Mouse (Mus musculus) B cell, adult 67 days (primary cell): Measurements from ENCODE around the gene Sumo3. TPM values are rescaled to one million over a fixed set of nuclear protein-coding genes. Genes with fewer than 3 reads are reported as not detected.

ENCODE experiments used
- total RNA-seq, 2 experiments: library from RNA; stranded (reverse); gene quantifications; 4 replicates each; pipeline ENCODE4 v1.2.4; 2023

The Sumo3 gene
- 10 to 100 TPM; 54.1 to 62.0 TPM for total RNA-seq

GRCm38 (mm10) chr10:77605908-77606826, at the start of gene Sumo3, which contains the start of gene Gm49325:
TSS of gene Sumo3 (plus strand) at chr10:77606097.
TSS of gene Gm49325 (plus strand) at chr10:77606197.

GRCm38 (mm10) chr10:77581408-77582284, 24.3 kb upstream of the Sumo3 start, which contains the start of gene Pttg1ip:
TSS of gene Pttg1ip (plus strand) at chr10:77581720.

GRCm38 (mm10) chr10:77622055-77622988, 16.4 kb downstream of the Sumo3 start, which contains the start of gene Ube2g2:
TSS of gene Ube2g2 (plus strand) at chr10:77622275.

Other genes with a start within 250 kb of the Sumo3 start
- 1 to 10 TPM; 2.1 to 2.6 TPM for gene Adarb1, start 187.8 kb upstream of the Sumo3 start, total RNA-seq
- 10 to 100 TPM; 25.9 to 27.2 TPM for gene Fam207a, start 90.3 kb upstream of the Sumo3 start, total RNA-seq
- gene Itgb2, start 75.8 kb upstream of the Sumo3 start, total RNA-seq: 10 to 100 TPM; 80.7 to 82.3 TPM
- gene Pttg1ip, start 24.4 kb upstream of the Sumo3 start, total RNA-seq: 10 to 100 TPM; 80.4 to 90.8 TPM
- gene Gm49325, start 100 bp downstream of the Sumo3 start, total RNA-seq: not detected
- 10 to 100 TPM; 33.4 to 47.6 TPM for gene Ube2g2, start 16.2 kb downstream of the Sumo3 start, total RNA-seq
- gene Tspear, start 80.5 kb downstream of the Sumo3 start, total RNA-seq: 1 to 10 TPM; 4.1 to 4.3 TPM
- gene Gm19402, start 84.7 kb downstream of the Sumo3 start, total RNA-seq: not detected
- gene Gm9508, start 91.1 kb downstream of the Sumo3 start, total RNA-seq: not detected
- gene Gm10272, start 100.5 kb downstream of the Sumo3 start, total RNA-seq: not detected
- gene Gm10024, start 105.4 kb downstream of the Sumo3 start, total RNA-seq: not detected
- gene Gm10142, start 109.7 kb downstream of the Sumo3 start, total RNA-seq: not detected
- not detected for gene Krtap12-1, start 114.5 kb downstream of the Sumo3 start, total RNA-seq
- gene Gm10100, start 120.4 kb downstream of the Sumo3 start, total RNA-seq: not detected
- gene Gm18596, start 136.5 kb downstream of the Sumo3 start, total RNA-seq: not detected
- gene Gm9736, start 145.3 kb downstream of the Sumo3 start, total RNA-seq: not detected
- gene Gm3233, start 153.6 kb downstream of the Sumo3 start, total RNA-seq: not detected
- not detected for gene Gm3238, start 165.2 kb downstream of the Sumo3 start, total RNA-seq
- not detected for gene Gm7138, start 170.8 kb downstream of the Sumo3 start, total RNA-seq
- gene Gm3250, start 176.4 kb downstream of the Sumo3 start, total RNA-seq: not detected
- not detected for gene Gm7137, start 182.1 kb downstream of the Sumo3 start, total RNA-seq
- gene Gm9639, start 189.0 kb downstream of the Sumo3 start, total RNA-seq: not detected
- gene Gm19668, start 193.0 kb downstream of the Sumo3 start, total RNA-seq: not detected
- not detected for gene Gm9507, start 205.7 kb downstream of the Sumo3 start, total RNA-seq
- not detected for gene Gm2696, start 208.6 kb downstream of the Sumo3 start, total RNA-seq
- gene Krtap10-4, start 221.0 kb downstream of the Sumo3 start, total RNA-seq: not detected
- gene Krtap10-10, start 229.8 kb downstream of the Sumo3 start, total RNA-seq: not detected
- gene Gm36176, start 240.7 kb downstream of the Sumo3 start, total RNA-seq: not detected
- not detected for gene Gm10318, start 246.8 kb downstream of the Sumo3 start, total RNA-seq